22 mouse cellular contexts compared by ENCODE assay signal in the genomic region with DNA sequence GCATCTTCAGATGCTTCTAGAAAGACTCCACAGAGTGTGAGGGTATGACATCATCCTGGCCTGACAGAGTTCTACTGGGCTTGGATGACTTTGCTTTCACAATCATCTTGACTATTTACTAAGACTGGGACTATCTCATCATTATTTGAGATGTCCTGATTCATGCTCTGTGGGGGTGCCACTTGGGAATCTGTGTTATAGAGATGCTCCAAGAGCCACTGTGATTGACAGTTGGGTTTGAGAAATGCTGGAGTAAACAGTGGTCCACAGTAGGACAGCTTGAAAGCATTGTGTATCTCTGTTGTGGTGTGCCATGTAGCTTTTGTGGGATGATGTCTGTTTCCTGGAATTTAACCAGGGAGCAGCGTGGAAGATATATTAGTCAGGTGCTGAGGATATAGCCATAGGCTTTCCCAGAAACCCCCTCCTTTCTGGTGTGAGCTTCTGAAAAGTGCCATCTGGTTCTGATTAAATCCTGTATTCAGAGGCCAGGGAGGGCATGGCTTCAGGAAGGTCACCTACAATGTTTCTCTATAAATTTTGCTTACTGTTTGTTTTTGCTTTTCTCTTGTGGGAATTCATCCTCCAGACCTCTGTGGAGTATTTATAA.
A peak's percentile ranks its signal among the peaks of the same experiment; 100 is the strongest.
DNase-seq lines count a peak whose midpoint lies in the region; ATAC-seq lines count a peak whose summit lies in the region.
"Had no signal": no experiment of that assay in that cellular context is flagged by ENCODE, and none has a peak within 500 bp of the region (broad histone marks: within the 10 kb centered on the region; RNA-seq: fewer than 3 reads in every experiment).

No protein-coding gene starts in this region.

- H3K27me3 ChIP-seq in kidney, embryonic 16.5 days (ENCODE audit: insufficient read depth, low read length): no peaks in the 10 kb centered on the region
- no peaks in the 10 kb centered on the region for H3K27me3 ChIP-seq in embryonic facial prominence, embryonic 10.5 days (replicated peaks; ENCODE audit: low read depth, poor library complexity, severe bottlenecking)
- no peaks in the 10 kb centered on the region for H3K27me3 ChIP-seq in limb, embryonic 13.5 days
- H3K27me3 ChIP-seq: forebrain, embryonic 15.5 days; midbrain, embryonic 15.5 days had no signal

- H3K9ac ChIP-seq in kidney, embryonic 16.5 days (replicated peaks; ENCODE audit: low read length): no peak overlapping the region
- no peak overlapping the region for H3K9ac ChIP-seq in limb, embryonic 13.5 days
- H3K9ac ChIP-seq: forebrain, embryonic 15.5 days; hindbrain, embryonic 14.5 days; liver, postnatal 0 days; midbrain, embryonic 15.5 days had no signal

- 55% methylated on average over 1 of the region's 1 CpGs for WGBS in kidney, embryonic 16.5 days
- WGBS in embryonic facial prominence, embryonic 10.5 days: 25% methylated on average over 1 of the region's 1 CpGs
- 15% methylated on average over 1 of the region's 1 CpGs for WGBS in limb, embryonic 13.5 days

- H3K4me2 ChIP-seq in kidney, embryonic 16.5 days (replicated peaks; ENCODE audit: low read depth, low read length): no peak overlapping the region
- H3K4me2 ChIP-seq in limb, embryonic 13.5 days (replicated peaks): no peak overlapping the region
- H3K4me2 ChIP-seq: forebrain, embryonic 15.5 days; heart, embryonic 11.5 days; hindbrain, embryonic 14.5 days; midbrain, embryonic 15.5 days had no signal

- no peaks in the 10 kb centered on the region for H3K36me3 ChIP-seq in kidney, embryonic 16.5 days (ENCODE audit: insufficient read depth, low read length)
- no peaks in the 10 kb centered on the region for H3K36me3 ChIP-seq in embryonic facial prominence, embryonic 10.5 days (replicated peaks)
- H3K36me3 ChIP-seq in limb, embryonic 13.5 days: no peaks in the 10 kb centered on the region
- H3K36me3 ChIP-seq: forebrain, embryonic 15.5 days; midbrain, embryonic 15.5 days had no signal

- DNase-seq in kidney, postnatal 14 days: no peak
- DNase-seq in adipocyte (ENCODE audit: low spot score): peak; percentile 18
- DNase-seq in embryonic facial prominence, embryonic 10.5 days (ENCODE audit: low spot score): peak; percentile 23
- no peak for DNase-seq in right cerebral cortex, postnatal 25 days
- no peak for DNase-seq in layer of hippocampus, adult 11-12 months (ENCODE audit: low spot score)
- no peak for DNase-seq in ovary, postnatal 10 days (ENCODE audit: low spot score)
- DNase-seq: adrenal gland, postnatal 14 days; cerebellum, adult 11 months; cerebellum, postnatal 14 days; heart, postnatal 10 days; kidney, postnatal 36 days; liver, postnatal 0 days; lung, postnatal 10 days; right cerebral cortex, adult 18-20 months; thymus, postnatal 14 days had no signal

- ATAC-seq in kidney, embryonic 16.5 days (ENCODE audit: low FRiP score, low TSS enrichment): peak; percentile 35; the same call in 1 of the 2 replicates
- ATAC-seq in limb, embryonic 13.5 days (ENCODE audit: low FRiP score, low read depth): peak; percentile 57; the same call in 1 of the 2 replicates
- ATAC-seq: forebrain, embryonic 15.5 days; intestine, embryonic 16.5 days; liver, postnatal 0 days; midbrain, embryonic 15.5 days had no signal

- H3K9me3 ChIP-seq in kidney, embryonic 16.5 days (ENCODE audit: low read length): no peaks in the 10 kb centered on the region
- no peaks in the 10 kb centered on the region for H3K9me3 ChIP-seq in embryonic facial prominence, embryonic 10.5 days
- H3K9me3 ChIP-seq in limb, embryonic 13.5 days: no peaks in the 10 kb centered on the region
- H3K9me3 ChIP-seq: forebrain, embryonic 15.5 days; midbrain, embryonic 15.5 days had no signal

- no peak overlapping the region for H3K4me3 ChIP-seq in kidney, embryonic 16.5 days (ENCODE audit: low read length)
- no peak overlapping the region for H3K4me3 ChIP-seq in embryonic facial prominence, embryonic 10.5 days
- no peak overlapping the region for H3K4me3 ChIP-seq in limb, embryonic 13.5 days
- H3K4me3 ChIP-seq: forebrain, embryonic 15.5 days; midbrain, embryonic 15.5 days had no signal

- H3K4me1 ChIP-seq in kidney, embryonic 16.5 days (ENCODE audit: insufficient read depth, low read length): peaks cover 4% of the 10 kb centered on the region; the same call in 1 of the 2 replicates
- H3K4me1 ChIP-seq in embryonic facial prominence, embryonic 10.5 days: peaks cover 10% of the 10 kb centered on the region
- peaks cover 11% of the 10 kb centered on the region; the same call in 1 of the 2 replicates for H3K4me1 ChIP-seq in limb, embryonic 13.5 days
- H3K4me1 ChIP-seq: forebrain, embryonic 15.5 days; midbrain, embryonic 15.5 days had no signal

- 0 out of 2 replicates have a peak overlapping the region, but pooled peaks have one; percentile 27 for H3K27ac ChIP-seq in kidney, embryonic 16.5 days (ENCODE audit: low read length)
- H3K27ac ChIP-seq in embryonic facial prominence, embryonic 10.5 days (replicated peaks): no peak overlapping the region
- H3K27ac ChIP-seq in limb, embryonic 13.5 days: no peak overlapping the region
- H3K27ac ChIP-seq: forebrain, embryonic 15.5 days; hindbrain, embryonic 14.5 days; midbrain, embryonic 15.5 days had no signal

Comparison
In these comparisons a context has a peak if more than half of its experiments do, and no peak if none do; other contexts are left out.
1. DNase-seq: peak in adipocyte (single experiment) and embryonic facial prominence, embryonic 10.5 days (single experiment); none in kidney, postnatal 14 days (single experiment), right cerebral cortex, postnatal 25 days (single experiment), layer of hippocampus, adult 11-12 months (single experiment) and ovary, postnatal 10 days (single experiment).